Mouse (Mus musculus) megakaryocyte, embryonic 14.5 days (primary cell): ENCODE results near the gene Acp4.
A peak's percentile ranks its signal among the peaks of the same experiment; 100 is the strongest.

Source experiments
- FLI1 ChIP-seq: IDR thresholded peaks from 2 replicates; pipeline ENCODE4 v1.6.1; 2012; ENCODE audit warnings: low read length, inconsistent platforms, mixed read lengths
- GATA1 ChIP-seq: IDR thresholded peaks from 3 replicates; pipeline ENCODE4 v1.6.1; 2012; ENCODE audit warnings: mixed read lengths, low read length, inconsistent platforms, borderline replicate concordance

- no peak for TF ChIP-seq GATA1
- peak; percentile 79; the same call in 1 of the 2 replicates for TF ChIP-seq FLI1
These were observed 10.9 kb downstream of the Acp4 start, which contains the start of the genes 1700028J19Rik and 2410002F23Rik for GRCm38 (mm10) chr7:44246055-44246983.
